Mouse (Mus musculus) c-Kit-positive CD71-negative TER-119-negative erythroid progenitor cells, embryonic 14.5 days (primary cell): ENCODE measurements around the gene Ica1.

Source experiments
- DNase-seq: peaks from one replicate; pipeline ENCODE4 v3.0.0-alpha.2; 2013; ENCODE audit warnings: low read depth

The Ica1 gene

DNA sequence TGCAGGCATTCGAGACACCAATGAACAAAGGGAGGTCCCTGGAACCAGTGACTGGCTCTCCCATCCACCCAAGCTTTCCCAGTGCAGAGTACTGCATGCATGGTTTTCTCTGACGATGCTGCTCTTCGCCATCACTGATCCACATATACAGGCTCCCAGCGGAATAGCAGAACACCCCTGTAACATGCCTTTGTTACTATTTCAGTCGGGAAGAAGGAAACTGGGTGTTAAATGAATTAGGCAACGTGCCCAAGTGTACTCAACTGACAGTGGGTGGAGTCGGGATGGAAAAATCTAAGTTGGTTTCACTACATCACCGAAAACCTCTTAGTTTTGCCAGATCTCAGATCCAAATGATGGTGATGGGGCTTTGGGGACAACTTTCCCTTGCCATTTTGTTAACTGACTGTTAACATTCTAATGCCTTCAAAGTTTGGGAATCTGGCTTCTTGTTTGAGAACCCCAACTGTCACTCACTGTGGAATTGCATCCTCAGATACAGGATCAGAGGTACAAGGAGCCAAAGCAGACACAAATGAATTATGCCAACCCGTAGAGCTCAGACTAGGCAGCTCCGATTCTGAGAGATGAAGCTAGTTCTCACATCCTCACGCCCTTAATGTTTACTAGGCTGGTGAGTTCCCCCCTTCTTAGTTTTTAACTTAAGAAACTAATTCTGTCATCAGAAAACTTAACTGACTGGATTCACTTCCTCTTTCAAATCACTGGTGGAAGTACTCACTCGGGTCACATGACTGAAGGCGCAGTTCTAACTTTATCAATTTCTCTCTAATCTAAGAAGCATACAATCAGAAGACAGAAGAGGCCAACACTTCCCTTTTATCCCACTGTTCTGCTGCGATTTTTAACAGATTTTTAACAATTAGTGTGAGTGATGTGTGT, 91.4 kb downstream of the Ica1 start:
- peak; percentile 10 for DNase-seq

DNA sequence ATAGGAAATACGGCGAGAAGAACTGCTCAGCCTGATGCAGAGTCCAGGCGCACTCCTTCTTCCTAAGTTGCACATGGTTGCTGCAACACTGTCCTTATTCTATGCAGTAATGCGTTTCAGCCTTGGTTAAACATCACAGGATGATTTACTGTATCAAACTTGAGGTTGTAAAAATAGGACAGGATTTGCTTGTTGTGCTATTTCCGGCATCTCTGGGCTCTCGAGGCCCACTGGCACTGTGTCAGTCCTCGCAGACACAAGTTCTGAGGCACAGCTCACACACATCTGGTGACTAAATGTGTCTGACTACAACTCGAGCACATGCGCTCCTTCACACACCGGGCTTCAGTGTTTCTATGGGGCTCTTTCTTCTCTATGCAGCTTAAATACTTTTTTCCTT, 94.9 kb downstream of the Ica1 start:
- no peak for DNase-seq

DNA sequence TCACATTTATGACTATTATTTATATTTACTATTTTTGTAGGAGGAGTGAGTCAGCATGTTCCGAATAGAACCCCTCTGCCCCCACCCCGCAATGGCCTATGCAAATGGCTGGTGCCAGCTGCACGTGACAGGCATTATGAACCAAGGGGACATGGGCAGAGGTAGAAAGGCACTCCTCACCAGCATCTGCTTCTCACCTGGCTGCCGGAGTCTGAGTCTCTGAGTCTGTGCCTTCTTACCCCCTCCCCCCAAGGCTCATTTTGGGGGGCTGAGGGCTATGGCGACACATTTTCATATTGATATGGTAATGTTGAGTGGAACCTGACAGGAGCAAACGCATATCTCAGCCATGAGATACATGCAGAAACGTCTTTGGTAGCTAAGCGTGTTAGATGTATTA, 97.4 kb downstream of the Ica1 start:
- DNase-seq: no peak

DNA sequence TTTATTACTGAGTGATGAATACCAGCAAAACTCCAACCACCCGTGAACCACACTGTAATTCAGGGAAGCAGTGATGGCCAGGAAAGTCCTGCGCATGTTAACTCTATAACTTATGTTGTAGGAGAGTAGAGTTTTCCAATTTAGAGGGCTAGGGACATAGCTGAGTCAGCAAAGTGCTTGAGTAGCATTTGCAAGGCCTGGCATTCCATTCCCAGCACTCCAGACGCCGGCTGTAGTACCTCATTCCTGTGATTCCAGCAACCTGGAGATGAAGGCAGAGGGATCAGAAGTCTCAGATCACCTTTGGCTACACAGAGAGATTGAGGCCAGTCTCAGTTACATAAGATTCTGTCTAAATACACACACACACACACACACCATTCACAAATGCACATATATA, 105.3 kb downstream of the Ica1 start:
- no peak for DNase-seq

DNA sequence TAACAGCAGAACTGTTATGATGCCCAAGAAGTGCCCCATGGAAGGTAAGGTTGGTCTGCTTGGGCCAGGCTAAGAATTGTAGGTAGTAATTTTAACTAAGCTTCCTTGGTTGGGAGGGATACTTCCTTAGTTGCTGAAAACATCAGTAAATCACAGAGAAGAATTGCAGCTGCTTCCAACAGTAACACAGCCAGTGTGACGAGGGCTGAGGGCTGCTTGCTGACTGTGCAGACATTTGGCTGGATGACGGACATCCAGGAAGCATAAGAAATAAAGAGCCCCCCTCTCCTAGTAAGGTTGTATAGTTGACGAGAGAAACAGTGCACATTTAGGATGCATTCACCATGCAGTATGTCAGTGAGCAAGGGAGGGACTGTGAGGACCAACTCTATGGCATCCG, 108.9 kb downstream of the Ica1 start:
- no peak for DNase-seq

DNA sequence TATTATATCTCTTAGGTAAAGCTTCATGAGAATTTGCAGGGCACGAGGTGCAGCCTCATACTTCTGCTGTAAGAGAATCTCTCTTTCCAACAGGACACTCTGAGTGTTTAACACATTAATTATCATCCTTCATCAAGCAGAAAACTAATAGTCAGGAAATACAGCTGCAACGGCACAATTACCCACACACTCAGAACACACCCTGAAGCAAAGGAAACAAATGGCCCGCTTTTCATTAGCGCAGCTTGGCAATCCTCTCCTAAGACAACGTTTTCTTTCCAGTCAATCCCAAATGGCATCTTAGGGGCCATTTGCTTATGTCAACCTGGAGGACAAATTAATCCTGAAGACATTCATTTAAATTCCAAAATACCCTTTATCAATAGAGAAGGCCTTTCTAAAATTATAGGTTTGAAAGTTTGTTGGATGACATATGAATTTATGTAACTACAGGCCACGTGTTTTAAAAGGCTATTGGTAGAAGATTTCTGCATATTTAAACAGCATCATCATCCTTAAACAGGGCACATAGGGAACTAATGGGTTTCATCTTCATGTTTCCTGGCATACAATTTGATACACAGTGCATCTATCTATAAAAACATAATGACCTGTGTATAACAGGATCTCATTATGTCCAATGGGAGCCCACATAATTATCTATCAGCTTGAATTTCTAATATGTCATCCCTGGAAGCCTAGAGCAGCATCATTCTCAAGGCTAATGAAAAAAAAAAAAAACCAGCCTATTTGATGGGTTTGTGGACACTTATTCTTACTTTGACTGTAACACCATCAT, 110.1 kb downstream of the Ica1 start:
- no peak for DNase-seq

DNA sequence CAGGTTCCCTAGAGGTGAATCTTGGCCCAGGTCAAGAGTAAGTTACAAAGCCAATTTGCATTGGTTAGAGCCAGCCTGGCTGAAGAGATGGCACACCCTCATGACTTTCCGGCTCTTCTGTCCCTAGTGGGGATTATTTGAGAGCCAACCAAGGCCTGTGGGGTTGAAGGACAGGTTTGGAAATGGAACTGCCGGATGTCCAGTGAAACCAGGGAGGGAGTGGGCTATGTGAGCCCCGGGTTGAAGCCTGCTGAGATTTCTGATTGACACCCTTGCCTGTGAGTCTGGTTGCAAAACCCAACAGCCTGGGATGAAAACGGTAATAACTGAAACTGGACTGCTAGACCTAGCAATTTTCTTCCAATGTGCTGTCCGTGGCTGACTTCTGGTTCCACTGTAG, 112.5 kb downstream of the Ica1 start:
- no peak for DNase-seq

DNA sequence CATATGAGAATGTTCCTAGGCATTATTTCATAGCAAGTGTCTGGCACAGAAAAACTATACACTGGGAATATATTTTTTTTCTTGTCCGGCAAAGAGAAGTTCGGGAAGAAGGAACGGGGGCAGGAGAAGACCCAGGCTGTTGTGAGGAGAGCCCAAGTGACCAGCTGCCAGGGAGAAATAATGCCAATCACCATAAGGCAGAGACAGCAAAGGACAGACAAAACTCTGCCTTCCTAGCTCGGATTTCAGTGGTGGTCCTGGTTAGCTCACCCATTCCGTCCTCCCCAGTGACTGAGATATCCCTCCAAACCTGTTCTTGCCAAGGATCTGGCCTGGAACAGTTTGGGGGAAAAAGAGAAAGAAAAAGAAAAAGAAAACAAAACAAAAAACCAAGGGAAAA, 113.3 kb downstream of the Ica1 start:
- no peak for DNase-seq

DNA sequence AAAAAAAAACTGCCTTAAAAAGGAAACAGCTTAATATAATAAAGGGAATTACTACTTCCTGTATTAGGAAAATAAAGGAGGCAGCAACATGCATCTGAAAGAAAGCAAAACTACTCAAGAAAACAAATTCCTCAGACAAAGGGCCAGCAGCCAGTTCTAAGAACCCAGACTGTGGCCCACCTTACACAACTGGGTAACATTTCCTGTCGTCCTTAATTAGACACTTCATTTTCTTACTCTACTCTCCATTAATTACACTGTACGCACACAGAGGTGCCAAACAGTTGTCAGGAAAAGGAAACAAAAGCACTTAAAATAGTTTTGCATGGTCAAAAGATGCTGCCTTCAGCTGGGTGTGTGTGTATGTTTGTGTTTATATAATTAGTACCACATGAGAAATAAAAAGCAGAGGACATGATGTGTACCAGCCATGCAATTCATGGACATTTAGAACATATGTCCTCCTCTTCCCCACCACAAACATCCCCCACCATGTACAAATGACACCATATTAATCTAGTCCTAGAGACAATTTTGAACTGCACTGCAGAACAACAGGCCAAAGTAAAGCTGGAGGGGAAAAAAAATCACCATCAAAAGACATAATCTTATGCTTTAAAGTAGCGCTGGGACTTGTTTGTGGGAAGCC, 115.1 kb downstream of the Ica1 start:
- no peak for DNase-seq

DNA sequence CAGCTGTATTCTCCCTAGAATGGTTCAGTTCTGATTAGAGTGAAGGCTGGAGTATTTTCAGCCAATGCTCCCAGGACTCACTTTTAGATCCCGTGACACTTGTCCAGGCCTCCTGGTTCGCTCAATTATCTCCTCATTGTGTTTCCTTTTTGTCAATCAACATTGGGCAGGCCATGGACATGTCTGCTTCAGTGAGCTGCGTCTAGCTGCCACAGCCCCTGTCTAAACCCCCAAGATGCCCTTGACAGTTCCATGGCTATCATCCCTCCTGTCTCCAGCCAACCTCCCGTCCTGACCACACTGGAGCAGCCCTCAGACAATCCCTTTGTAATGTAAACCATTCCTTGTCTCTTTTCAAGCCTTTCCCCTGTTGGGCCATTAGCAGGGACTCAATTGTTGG, 116.9 kb downstream of the Ica1 start:
- DNase-seq: no peak

DNA sequence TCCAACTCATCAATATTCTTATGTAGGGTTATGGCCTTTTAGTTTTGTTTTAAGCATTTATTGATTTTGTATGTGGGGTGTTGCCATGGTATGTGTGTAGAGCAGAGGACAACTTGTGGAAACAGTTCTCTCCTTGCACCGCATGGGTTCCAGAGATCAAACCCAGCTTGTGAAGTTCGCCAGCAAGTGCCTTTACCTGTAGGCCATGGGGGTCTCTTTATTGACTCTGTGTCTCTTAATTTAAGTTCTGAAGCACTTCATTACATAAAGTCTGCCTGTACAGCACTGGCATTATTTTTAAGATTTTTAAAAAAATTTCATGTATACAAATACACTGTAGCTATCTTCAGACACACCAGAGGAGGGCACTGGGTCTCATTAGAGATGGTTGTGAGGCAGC, 118.2 kb downstream of the Ica1 start:
- DNase-seq: no peak

DNA sequence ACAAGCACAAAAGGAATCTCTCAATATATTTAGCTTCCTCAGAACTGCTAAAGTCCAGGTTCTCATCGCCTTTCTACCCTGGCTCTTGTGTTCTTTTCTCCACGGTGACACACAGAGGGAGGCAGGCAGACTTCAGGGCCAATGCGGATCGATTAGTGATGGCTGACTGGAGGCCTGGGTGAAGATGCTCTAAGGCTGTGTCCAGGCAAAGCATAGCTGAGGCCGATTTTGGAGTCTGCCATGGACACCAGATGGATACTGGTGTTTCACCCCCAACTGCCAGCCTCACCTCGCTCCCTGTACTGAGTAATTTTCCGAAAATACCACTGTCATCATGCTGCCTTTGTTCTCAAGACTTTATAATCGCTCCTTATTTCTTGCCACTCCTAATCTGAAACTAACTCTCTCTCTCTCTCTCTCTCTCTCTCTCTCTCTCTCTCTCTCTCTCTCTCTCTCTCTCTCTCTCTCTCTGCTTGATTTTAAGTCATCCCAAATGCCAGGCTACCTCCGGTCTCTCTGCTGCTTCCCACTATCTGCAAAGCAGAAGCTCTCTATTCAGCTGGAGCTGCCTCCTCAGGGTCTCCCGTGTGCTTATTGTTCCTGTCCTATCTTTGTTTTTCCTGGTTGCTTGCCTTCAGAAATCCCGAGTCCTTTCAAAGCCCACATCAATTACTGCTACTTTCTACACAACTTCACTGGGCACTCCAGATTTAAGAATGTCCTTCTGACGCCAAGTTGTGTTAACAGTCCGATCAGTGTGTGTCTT, 118.9 kb downstream of the Ica1 start:
- DNase-seq: no peak

DNA sequence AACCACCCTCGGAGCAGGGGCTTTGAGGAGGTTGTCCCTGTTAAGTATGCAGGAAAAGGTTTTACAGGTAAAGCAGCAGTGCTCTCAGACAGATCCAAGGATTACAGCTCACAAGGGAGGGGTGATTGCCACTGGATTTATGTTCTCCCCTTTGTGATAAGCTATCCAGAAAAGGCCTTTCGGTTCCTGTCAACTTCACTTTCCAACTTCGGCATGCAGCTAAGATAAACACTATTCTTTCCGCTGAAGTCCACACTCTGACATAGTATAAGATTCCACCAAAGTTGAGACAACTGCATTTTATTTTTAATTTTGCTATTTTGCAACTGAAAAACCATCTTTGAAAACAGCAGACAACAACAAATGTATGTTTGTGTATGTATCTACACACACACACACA, 119.9 kb downstream of the Ica1 start:
- no peak for DNase-seq

DNA sequence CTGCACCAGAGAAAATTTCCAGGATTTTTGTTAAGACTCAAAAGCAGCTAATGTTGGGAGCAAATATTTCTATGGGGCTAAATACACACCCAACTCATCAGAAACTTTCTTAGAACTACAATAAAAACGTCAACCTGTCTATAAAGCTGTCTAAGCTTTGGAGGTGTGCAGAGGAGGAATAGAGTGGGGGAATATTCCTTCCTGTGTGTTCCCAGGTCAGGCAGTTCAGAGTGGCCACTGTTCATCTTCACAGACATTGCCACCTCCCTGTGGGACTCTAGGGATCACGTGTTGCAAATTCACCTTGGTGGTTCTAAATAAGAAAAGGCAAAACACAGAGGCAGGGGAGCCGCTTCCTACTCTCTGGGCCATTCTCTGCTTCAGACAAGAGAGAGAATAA, 120.8 kb downstream of the Ica1 start:
- no peak for DNase-seq

DNA sequence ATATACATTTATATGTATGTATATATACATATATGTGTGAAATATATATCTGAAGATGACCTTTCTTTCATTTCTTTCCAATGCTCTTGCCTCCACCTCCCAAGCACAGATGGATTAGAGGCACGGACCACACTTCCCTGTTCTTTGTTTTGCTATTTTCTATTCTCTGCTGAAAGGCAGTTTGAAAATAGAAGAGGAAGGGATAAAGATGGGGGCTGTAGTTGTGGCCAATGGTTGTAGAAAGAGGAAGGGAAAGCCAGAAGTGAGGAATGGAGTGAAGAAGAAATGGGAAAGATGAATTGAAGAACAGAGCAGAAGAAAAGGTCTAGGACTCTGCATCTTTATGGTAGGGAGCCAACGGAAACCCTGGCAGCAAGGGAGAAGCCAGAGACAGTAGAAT, 122.8 kb downstream of the Ica1 start:
- no peak for DNase-seq

DNA sequence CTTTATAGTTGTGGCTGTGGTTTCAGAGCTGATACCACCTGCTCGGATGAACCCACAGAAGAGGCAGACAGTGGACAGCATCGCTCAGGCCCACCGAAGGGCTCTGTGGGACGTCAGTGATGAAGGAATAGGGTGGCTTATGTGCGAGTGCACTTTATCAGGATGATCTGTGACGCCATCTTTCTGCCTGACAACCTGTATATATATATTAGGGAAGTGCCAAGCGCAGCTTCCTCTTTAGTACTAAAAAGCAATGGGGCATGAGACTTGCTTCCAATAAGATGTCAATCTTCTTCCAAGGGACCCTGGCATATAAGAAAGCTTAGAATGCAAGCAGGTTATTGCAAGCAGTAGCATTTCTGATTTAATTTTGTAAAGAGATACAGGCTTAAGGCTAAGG, 127.9 kb downstream of the Ica1 start:
- no peak for DNase-seq

DNA sequence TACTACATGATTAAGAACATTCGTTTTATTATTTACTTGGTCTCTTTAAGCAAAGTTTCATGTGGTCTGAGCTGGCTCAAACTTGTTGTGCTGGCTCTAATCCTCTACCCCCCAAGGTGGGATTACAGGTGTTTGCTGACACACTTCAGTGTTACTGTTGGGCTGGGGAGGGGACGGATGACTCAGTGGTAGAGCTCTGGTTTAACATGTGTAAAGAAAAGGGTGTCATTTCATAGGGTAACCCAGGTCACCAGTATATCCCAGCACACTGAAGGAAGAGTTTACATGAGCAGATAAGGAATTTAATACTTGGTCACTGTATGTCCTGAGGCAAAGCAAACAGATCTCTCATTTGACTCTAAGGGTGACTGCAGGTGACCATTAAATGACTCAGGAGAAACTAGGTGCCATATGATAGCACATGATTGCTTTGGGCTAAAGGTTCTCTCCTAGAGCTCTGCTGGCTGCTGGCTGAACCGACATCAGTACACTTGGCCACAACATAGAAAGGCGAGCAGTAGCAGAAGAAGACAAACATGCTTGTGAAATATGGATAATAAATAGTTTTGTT, 128.9 kb downstream of the Ica1 start:
- no peak for DNase-seq

DNA sequence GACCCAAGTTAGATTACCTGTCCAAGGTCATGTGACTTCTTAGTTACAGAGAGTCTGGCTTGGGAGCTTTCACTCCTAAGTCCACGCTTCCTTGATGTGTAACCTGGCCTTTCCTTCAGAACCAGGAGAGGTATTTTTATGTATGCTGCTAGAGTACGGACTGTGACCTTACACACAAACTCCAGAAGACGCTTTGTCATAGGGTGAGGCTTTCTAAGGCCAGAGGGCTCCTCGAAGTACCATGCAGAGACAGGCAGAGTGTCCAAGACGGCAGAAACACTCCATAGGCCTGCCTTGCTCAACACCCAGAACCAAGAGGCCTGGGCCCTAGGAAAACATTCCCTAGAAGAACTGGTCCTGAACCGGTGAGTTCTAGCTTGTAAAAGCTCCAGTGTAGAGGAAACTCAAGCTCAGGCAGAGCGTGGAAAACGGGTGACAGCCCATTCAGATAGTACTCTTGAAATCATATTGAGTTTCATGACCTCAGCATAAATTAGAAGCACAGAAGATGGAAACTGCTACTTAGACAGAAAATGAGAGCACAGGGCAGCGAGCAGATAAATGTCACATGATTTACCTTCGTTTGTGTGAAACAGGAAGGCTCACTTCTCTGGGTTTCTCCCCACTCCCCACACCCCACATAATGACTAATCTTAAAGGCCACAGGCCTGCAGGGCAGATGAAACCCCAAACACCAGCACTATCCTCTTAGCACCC, 129.9 kb downstream of the Ica1 start:
- no peak for DNase-seq

DNA sequence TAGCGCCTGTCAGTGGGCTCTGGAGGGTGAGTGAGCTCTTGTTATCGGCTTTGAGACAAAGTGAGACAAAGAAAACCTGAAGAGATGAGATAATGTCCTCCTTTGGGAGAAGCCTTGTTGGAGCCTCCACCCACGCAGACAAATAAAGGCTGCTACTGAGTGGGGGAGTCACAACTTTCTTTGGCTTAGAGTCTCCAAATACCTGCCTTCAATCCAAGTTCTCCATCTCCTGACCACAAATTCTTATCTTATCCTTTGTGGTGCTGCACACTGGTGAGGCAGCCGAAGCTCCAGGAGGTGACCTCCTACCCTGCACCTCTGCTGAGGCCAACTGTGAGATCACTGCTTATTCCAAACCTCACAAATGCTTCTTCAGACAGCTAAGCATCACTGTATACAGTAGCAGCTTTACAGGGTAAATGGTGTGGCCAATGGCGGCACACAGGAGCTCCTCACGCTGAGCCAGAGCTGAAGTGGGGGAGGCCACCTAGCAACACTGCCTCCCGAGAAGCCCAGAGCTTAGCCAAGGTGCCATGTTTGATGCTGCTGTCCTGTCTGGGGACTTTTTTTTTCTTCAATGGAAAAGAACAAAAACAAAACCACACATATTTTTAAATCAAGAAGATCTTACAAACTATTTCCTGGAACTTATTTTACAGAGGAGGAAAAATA, 130.6 kb downstream of the Ica1 start:
- DNase-seq: no peak

DNA sequence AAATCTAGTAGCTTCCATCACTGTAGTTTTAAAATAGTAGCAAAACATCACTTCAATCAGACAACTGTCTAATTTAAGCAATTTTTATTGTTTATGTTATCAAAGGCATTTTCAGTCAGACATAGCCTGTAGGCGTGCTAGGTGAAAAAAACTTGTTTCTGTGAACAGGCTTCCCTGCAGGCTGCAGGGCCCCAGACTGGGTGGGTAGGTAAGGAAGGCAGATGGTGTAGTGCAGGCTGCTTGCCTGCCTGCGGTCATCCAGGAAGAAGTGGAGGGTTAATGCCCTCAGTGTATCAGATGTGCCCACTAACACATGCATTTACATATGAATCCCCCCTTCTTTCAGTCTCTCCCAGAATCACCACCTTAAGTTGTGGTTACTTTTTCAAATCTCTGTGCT, 132.6 kb downstream of the Ica1 start:
- DNase-seq: no peak

DNA sequence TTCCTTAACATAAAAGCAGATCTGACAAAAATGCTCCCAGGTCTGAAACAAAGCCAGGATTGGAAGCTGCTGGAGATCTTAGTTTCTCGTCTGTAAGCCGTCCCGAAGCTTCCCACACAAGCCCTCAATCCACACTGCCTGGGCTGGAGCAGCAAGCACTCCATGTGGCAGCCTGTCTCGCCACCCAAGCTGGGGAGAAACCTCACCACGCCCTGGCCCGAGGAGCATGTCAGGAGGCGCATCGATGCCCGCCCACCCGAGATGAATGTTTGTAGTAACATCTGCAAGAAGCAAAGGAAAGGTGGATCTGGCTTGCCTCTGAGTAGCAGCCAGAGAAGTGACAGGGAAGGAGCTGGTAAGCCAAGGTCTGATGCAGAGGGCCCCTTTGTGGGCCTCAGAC, 133.6 kb downstream of the Ica1 start:
- DNase-seq: no peak
